Mouse (Mus musculus) monocyte, adult 5-6 weeks (primary cell): Measurements from ENCODE around the gene Ctnnd2. TPM values are rescaled to one million over a fixed set of nuclear protein-coding genes. Genes with fewer than 3 reads are reported as not detected.
"Not testable (repeated sequence)": the region's sequence is repeated elsewhere in the genome, so short reads cannot be mapped to it uniquely, and the experiment has no call there.

Experiments
- ATAC-seq: fragments of 153-309, 156-312 bp; replicated peaks from 2 replicates; pipeline ENCODE4 v1.8.0; 2017; ENCODE audit warnings: mild to moderate bottlenecking; ENCODE audit not compliant: low TSS enrichment, insufficient number of reproducible peaks, severe bottlenecking, poor library complexity, low FRiP score
- total RNA-seq: library from RNA; stranded (forward); fragments of 200-1000, 200-491, 200-594 nt; gene quantifications from 3 replicates; pipeline ENCODE4 v1.2.3, GENCODE M21; 2017

The Ctnnd2 gene
- total RNA-seq: 0.29 TPM in 1 of 3 replicates, not detected in the others

DNA sequence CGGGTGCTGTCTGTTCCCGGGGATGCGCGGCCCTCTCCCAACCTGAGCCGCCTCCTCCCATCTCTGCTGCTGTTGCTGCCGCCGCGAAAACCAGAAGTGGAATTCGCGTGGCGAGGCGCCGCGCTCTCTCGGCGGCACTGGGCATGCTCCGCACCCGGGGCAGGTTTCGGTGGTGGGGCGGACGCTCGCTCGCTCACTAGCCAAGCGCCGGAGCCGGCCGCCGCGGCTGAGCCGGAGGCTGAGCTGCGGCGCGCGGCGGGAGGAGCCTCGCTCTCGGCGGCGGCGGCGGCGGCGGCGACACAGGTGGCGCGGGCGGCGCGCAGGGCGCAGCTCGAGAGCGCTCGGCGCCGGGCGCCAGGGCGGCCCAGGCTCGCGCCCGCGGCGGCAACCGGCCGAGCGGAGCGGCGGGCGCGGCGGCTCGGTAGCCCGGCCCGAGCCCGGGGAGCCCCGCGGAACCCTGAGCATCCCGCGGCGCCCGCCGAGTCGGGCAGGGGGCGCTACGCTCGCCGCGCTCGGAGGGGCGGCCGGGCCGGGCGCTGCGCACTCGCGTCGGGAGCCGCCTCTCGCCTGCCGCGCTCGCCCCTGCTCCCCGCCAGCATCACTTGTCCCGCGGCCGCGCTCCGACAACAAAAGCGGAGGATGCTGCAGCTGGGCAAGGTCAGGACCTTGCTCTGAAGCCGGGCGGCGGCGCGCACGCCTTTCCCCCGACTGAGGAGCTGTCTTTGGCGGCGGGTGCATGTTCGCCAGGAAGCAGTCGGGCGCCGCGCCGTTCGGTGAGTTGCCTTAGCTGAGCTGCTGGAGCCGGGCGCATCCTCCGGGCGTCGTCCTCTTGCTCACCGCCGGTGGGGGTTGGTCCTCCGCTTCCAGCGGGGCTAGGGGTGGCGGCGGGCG, at the start of gene Ctnnd2:
TSS of gene Ctnnd2 (plus strand) at position 203 of the 891 bp plus-strand sequence.
- ATAC-seq: no peak

DNA sequence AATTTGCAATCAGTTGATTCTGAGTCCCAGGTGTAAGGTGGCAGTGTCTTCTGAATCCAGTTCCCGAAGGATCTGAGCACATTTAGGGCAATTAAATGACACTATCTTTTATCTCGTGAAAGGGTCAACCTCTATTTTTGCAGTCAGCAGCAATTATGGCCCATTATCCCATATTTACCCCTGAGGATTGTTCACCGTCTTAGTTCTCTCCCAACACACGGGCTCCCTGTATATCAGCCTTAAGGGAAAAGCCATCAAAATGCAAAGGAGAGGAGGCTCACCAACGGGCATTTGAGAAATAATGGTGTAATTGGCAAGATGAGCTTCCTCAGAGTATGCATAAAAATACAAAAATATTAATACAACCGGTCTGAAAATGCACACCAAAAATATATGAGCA, 41.7 kb upstream of the Ctnnd2 start:
- no peak for ATAC-seq

DNA sequence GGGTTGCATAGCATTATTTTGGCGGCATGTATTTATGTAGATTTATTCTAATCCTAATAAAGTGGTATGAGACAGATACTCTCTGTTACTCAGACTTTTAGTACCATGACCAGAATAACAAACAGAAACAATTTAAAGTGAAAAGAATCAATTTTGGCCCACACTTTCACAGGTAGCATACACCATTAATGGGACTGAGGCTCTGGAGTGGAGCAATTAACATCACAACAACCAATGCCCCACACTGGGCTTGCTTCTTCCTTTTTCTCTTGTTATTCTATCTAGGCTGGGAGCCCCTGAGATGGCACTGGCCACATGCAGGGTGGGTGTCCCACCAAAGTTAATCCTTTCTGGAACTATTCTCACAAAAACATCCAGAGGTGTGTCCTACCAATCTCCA, 32.8 kb upstream of the Ctnnd2 start:
- not testable (repeated sequence) for ATAC-seq

DNA sequence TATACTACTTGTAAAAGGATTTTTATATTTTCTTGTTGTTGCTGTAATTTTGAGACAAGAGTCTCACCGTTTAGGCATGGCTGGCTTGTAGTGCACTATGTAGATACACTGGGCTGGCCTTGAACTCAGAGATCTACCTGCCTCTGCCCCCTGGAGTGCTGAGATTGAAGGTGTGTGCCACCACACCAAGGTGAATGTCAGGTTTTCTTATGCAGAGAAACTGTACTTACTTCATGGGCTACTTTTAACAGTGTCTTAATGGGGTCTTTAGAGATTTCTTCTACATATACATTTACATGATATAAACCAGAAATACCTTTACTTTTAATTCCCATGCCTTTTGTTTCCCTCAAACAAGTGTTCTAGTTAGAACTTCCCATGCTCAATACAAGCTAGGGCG, 27.0 kb upstream of the Ctnnd2 start:
- no peak for ATAC-seq

DNA sequence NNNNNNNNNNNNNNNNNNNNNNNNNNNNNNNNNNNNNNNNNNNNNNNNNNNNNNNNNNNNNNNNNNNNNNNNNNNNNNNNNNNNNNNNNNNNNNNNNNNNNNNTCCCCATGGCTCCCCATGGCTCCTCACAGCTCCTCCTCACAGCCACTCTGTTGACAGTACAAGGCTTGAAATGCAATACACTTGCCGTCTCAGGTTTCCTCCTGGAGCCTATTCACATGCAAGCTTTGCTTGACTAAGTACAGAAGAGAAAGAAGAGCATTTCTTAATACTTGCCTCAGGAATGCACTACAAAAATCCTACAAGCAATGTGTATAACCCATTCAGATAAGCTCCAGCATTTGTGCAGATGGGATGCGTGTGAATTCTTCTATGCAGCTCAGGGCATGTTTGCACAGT, 20.2 kb upstream of the Ctnnd2 start:
- no peak for ATAC-seq

DNA sequence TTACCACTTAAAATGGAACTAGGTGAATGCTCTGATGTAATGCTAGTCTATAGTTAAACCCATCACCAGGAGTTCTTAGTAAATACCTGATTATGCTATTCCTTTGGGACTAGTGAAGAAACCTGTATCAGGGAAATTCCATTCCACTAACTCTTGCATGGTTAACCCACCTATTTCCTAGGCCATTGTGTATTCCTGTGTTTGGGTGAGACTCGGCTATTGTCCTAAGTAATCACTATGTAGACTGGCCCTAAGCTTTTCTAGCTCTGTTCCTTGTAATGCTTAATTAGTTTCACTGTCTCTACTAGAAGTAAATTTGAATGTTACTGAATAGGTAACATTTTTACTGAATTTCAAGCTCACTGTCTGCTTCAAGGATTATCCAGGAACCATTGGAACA, 14.4 kb upstream of the Ctnnd2 start:
- no peak for ATAC-seq

DNA sequence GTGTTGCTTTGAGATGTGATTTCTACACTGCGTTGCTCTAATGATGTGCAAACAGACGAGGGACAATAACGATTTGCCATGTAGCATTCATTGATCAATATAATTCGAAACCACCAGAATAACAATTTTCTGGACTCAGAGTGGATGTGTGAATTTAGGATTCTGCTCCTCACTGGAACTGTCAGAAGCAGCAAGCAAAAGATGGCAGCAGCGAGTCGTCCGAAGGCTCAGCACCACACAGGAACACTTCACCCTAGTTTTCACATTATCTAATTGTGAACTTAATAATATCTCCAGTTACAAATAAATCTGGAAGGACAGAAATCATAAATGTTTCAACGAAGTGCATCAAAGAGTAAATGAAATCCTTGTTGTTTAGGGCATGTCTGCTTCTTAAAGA, 2.4 kb upstream of the Ctnnd2 start:
- no peak for ATAC-seq

DNA sequence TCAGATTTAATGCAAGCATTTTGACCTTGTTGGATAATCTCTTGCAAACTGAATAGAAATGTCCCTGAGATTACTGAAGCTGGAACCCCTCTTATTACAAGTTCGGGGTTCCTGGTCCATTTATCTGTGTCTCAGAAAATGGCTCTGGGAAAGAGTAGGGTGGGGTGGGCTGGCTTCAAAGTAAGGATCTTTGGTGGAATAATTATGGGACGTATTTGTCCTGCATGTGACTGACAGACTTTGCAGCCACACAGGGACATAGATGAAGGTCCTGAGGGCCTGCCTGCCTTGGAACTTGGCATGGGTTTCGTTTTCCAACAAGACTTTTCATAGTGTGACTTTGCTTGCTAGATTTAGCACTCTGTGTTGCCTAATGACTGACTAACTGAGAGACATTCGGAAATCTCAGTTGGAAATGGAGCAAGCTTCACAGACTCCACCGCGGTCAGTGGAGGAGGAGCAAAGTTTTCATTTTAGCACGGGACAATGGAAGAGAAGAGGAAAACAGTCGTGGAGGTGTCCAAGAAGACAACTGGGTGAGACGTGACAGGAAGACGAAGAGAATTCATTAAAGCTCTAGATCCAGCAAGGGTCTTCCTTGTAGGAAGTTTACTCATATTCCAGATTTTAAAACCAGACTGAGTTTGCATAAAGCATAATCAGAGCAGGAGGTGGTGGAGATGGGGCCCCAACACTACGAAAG, 749 bp upstream of the Ctnnd2 start:
- ATAC-seq: no peak

DNA sequence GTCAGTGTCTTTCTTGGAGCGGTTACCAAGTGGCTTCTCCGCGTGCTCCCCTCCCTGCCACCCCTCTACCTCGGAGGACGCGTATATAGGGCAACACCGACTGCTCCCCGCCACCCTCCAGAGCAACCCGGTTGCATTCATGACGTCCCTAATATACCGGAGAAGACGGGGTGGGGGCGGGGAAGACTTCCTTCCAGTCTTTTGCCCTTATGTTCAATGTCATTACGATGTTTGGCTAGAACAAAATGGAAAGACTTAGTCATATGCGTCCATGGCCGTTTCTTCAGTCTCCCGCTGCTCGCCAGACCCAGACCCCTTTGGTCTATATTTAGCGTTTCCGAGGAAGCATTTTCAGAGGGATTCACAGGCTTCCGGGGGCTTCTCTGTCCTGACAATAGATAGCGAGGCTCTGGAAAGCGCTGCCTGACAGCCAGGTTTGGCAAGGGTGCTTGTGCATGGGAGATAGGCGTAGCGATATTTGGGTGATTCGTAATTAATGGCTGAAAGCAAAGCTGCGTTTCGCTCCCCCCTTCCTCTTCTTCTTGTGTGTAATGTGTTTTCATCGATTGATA, 1.1 kb downstream of the Ctnnd2 start:
- no peak for ATAC-seq

DNA sequence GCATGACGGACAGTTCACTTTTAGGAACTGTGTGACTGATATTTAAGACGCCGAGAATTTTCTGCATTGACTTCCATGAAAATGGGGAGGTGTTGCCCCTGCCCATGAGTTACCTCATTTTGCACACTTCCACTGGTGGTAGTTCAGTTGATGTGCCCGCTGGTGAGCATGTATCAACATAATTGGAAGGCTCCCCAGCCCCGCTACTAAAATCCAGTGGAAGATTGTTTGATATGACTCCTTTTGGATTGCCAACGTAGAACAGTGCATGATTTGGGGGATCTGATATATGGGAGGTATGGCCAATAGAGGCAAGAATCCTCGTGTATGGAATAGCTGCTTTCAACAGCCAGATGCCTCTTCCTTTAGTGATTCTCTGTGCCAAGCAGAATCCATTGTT, 1.9 kb downstream of the Ctnnd2 start:
- no peak for ATAC-seq

DNA sequence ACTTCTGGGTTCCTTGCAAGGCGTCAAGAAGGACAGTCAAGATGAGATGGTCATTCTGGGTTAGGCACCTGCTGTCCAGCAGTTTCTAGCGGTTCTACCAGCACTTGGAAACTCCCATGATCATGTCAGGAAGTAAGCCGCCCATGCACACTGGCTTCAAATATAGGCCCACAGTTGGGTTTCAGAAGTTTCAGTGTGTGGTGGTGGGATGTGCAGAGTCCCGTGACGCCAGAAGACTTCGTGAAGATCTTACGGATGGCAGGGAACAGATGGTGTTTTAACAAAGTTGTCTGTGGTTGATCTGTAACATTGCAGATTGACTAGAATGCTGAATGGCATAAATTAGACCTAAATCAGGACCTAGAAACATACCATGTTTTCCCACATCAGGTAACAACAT, 11.6 kb downstream of the Ctnnd2 start:
- no peak for ATAC-seq

DNA sequence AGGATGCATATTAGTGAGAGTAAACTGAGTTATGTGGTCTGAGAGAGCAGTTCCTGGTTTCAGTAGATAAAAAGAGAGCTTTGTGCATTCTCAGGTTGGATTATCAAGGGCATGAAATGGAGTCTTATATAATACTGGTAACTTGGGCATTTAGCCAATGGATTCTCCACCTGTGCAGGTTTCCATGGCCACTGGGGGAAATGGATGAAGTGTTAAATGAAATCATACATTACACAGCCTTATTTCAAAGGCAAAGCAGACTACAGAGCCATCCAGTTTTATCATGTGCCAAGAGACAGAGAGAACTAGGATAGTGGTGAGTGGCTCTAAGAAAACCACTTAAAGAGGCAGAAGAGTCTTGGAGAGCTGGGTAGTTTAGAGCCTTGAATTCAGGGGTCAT, 18.5 kb downstream of the Ctnnd2 start:
- ATAC-seq: no peak

DNA sequence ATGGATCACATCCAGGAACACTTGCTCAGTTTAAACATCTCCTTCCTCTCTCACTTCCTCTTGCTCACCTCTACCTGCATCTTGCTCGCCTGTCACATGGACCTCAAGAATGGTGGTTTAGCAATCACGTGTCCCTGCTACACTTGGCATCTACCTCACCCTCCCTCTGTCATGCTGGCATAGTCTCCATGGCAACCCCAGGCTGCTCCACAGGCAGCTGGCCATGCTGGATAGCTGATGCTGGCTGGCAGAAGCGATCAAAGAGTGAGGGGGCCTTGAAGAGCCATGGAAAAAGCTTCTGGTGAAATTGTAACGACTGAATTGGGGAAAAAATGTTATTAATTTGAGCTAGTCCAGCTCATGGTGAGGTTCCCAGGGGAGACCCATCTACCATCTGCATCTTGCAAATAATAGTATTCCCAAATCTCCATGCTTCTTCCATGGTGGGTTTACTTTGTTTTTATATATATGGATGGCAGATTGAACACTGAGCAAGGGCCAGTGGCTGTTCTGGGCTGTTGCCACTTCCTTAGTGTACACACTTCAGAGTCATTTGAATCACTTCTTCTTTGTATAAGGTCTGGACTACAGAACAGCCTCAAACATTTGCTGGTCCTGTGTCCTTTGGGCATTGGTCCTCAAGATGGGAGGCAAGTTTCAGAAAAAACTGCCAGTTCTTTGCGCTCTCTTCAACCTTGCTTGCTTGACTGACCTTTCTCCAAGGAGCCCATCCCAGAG, 19.7 kb downstream of the Ctnnd2 start:
- no peak for ATAC-seq

DNA sequence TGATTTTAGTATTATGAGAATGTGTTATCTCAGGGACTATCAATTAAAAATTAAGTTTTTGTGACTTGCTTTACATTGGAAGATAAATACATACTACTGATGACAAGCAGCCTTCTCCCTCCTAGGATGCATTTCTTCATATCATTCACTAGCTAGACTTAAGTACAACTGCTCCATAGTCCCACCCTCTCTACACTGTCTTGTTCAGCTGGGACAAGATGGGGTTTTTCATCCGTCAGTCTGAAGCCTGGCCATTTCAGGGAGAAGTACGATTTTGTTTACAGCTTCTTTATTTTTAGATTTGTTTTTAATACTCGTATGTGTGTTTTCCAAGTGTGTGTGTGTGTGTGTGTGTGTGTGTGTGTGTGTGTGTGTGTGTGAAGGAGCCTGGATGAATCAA, 26.0 kb downstream of the Ctnnd2 start:
- no peak for ATAC-seq

DNA sequence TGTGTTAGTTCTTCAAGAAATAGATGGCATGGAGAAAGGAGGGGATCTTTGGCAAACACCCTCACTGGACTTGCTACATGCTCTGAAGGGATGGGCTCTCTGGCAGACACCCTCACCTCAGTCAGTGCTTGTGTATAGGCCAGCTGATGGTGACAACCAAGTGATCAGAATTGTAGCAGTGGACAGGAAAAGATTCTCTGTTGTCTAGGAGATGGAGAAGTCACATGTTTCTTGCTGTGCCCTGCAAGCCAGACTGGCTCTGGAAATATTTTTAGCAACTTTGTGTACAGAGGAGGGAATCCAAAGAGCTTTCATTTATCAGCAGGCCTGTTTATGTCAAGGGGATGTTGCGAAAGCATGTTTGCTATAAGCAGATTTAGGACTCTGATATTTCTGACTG, 27.4 kb downstream of the Ctnnd2 start:
- no peak for ATAC-seq

DNA sequence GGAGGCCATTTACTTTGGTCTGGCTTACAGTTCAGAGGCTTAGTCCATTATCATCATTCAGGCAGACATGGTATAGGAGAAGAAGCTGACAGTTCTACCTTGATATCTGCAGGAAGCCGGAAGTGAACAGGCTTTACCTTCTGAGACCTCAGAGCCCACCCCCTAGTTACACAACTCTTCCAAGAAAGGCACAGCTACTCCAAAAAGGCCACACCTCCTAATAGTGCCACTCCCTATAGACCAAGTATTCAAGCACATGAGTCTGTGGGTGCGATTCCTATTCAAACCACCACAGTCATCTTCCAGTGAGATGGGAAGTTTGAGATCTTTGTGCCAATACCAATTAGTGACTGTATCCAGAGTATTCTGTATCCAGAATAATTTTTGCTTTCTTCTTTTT, 28.8 kb downstream of the Ctnnd2 start:
- no peak for ATAC-seq

DNA sequence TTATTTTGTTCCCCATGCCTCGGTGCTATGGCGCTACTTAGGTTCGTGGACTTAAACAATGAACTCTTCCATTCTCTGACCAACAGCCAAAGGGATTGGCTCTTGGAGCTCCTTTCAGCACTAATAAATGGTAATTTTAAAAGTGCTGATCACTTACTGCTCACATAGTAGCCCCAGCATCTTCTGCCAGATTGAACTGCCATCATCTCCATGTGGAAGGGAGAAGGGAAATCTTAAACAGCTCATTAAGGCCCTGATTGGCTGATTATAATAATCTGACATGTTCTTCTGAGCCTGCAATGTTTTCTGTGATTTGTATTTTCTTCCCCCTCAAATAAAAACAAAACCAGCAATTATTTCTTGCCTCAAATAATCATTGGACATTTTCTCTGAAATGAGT, 29.2 kb downstream of the Ctnnd2 start:
- ATAC-seq: no peak

DNA sequence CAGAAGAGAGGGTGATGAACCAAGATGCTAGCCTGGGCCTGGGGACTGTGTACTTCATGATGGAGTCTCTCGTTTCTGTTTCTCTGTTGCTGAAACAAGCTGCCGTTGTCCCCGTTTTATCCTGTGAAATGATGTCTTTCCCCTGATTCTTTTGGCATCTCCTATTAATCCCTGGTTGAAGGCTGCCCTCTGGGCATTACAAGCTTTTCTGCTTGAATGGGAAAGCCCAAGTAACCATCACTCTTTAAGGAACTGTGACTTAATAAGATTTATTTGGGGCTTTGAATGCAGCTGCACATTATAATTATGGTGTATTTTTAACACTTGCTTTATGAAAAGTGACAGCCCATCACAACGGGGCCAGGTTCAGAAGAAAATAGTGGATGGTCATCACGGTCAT, 40.4 kb downstream of the Ctnnd2 start:
- no peak for ATAC-seq

DNA sequence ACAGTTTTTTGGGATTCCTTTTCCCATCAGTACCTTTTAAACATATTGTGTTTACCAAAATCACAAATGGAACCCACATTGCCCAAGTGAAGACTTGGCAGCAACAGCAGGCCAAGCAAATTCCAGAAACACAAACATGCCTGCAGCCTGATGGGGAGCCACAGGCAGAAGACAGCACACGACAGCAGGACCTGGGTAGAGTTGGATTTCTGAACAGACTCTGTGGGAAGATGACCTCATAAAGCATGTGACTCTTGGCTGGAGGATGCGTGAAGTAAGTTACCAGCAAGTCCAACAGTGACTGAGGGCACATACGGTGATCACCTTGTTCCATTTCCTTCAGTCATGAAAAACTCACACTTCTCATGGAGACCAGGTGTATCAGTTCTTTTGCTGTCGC, 43.5 kb downstream of the Ctnnd2 start:
- ATAC-seq: no peak
